Mouse (Mus musculus): ENCODE data around the gene S100a13. TPM values are rescaled to one million over a fixed set of nuclear protein-coding genes. Genes with fewer than 3 reads are reported as not detected.
A peak's percentile ranks its signal among the peaks of the same experiment; 100 is the strongest.

The S100a13 gene
- polyA plus RNA-seq, 1 experiment from 2014 or later: 70.3 TPM

- Histone ChIP-seq H3K4me3 (ENCODE audit: low read depth, low read length) (no peak overlapping the region), H3K27me3 (replicated peaks; ENCODE audit: control insufficient read depth, insufficient read depth, low read length) (no peaks in the 10 kb centered on the region), H3K9me3 (ENCODE audit: control insufficient read depth) (no peaks in the 10 kb centered on the region), H3K4me2 (replicated peaks; ENCODE audit: low read depth) (no peak overlapping the region), H3K36me3 (ENCODE audit: control insufficient read depth, insufficient read depth) (peaks cover 7% of the 10 kb centered on the region; the same call in 1 of the 2 replicates), H3K27ac (ENCODE audit: low read depth, low read length) (no peak overlapping the region), H3K4me1 (replicated peaks; ENCODE audit: control insufficient read depth, insufficient read depth, low read length) (peaks cover 5% of the 10 kb centered on the region), H3K9ac (ENCODE audit: low read depth, low read length) (no peak overlapping the region)
- no peak for ATAC-seq
- WGBS: 68% methylated on average over 2 of the region's 2 CpGs
- TF ChIP-seq CTCF (IDR thresholded peaks at IDR 0.05; ENCODE audit: low read depth): no peak
Measured at GRCm38 (mm10) chr3:90526076-90526475, 11.8 kb downstream of the S100a13 start.

GRCm38 (mm10) chr3:90526580-90526979, 12.3 kb downstream of the S100a13 start, which contains the start of gene S100a14:
Gene S100a14, plus strand, starts transcription at chr3:90526856.
- WGBS: 25% methylated on average over 5 of the region's 5 CpGs
- peak within 1 kb of the TSS; percentile 27; the same call in 1 of the 2 replicates for H3K4me2 ChIP-seq (replicated peaks; ENCODE audit: low read depth)

GRCm38 (mm10) chr3:90527291-90527873, 13.1 kb downstream of the S100a13 start:
- Histone ChIP-seq H3K27ac (ENCODE audit: low read depth, low read length) (no peak overlapping the region), H3K36me3 (ENCODE audit: control insufficient read depth, insufficient read depth) (peaks cover 7% of the 10 kb centered on the region; the same call in 1 of the 2 replicates), H3K4me3 (ENCODE audit: low read depth, low read length) (no peak overlapping the region), H3K27me3 (replicated peaks; ENCODE audit: control insufficient read depth, insufficient read depth, low read length) (no peaks in the 10 kb centered on the region), H3K9me3 (ENCODE audit: control insufficient read depth) (no peaks in the 10 kb centered on the region), H3K4me1 (replicated peaks; ENCODE audit: control insufficient read depth, insufficient read depth, low read length) (peaks cover 5% of the 10 kb centered on the region), H3K4me2 (replicated peaks; ENCODE audit: low read depth) (no peak overlapping the region), H3K9ac (ENCODE audit: low read depth, low read length) (no peak overlapping the region)
- no peak for TF ChIP-seq CTCF (IDR thresholded peaks at IDR 0.05; ENCODE audit: low read depth)
- 84% methylated on average over 7 of the region's 7 CpGs for whole genome bisulfite sequencing
- no peak for ATAC-seq

More at GRCm38 (mm10) chr3:90526580-90526979, 12.3 kb downstream of the S100a13 start, which contains the start of gene S100a14:
- Histone ChIP-seq H3K9me3 (ENCODE audit: control insufficient read depth) (no peaks in the 10 kb centered on the region), H3K27me3 (replicated peaks; ENCODE audit: control insufficient read depth, insufficient read depth, low read length) (no peaks in the 10 kb centered on the region), H3K4me1 (replicated peaks; ENCODE audit: control insufficient read depth, insufficient read depth, low read length) (peaks cover 5% of the 10 kb centered on the region), H3K9ac (ENCODE audit: low read depth, low read length) (no peak within 1 kb of the TSS), H3K4me3 (ENCODE audit: low read depth, low read length) (no peak within 1 kb of the TSS), H3K36me3 (ENCODE audit: control insufficient read depth, insufficient read depth) (peaks cover 7% of the 10 kb centered on the region; the same call in 1 of the 2 replicates), H3K27ac (ENCODE audit: low read depth, low read length) (no peak within 1 kb of the TSS)
- ATAC-seq: peak; percentile 86
- TF ChIP-seq CTCF (IDR thresholded peaks at IDR 0.05; ENCODE audit: low read depth): no peak

- 47% methylated on average over 5 of the region's 5 CpGs for WGBS
- no peak for TF ChIP-seq CTCF (IDR thresholded peaks at IDR 0.05; ENCODE audit: low read depth)
- no peak overlapping the region for H3K9ac ChIP-seq (ENCODE audit: low read depth, low read length)
Measured at GRCm38 (mm10) chr3:90531713-90532112, 17.5 kb downstream of the S100a13 start.

GRCm38 (mm10) chr3:90535446-90535845, 21.2 kb downstream of the S100a13 start:
- no peaks in the 10 kb centered on the region for H3K36me3 ChIP-seq (ENCODE audit: control insufficient read depth, insufficient read depth)
- H3K4me1 ChIP-seq (replicated peaks; ENCODE audit: control insufficient read depth, insufficient read depth, low read length): no peaks in the 10 kb centered on the region
- H3K9ac ChIP-seq (ENCODE audit: low read depth, low read length): no peak overlapping the region
- no peak overlapping the region for H3K4me2 ChIP-seq (replicated peaks; ENCODE audit: low read depth)
- H3K4me3 ChIP-seq (ENCODE audit: low read depth, low read length): no peak overlapping the region
- WGBS: 63% methylated on average over 1 of the region's 1 CpGs
- H3K27me3 ChIP-seq (replicated peaks; ENCODE audit: control insufficient read depth, insufficient read depth, low read length): no peaks in the 10 kb centered on the region
- ATAC-seq: no peak
- H3K9me3 ChIP-seq (ENCODE audit: control insufficient read depth): no peaks in the 10 kb centered on the region
- H3K27ac ChIP-seq (ENCODE audit: low read depth, low read length): no peak overlapping the region
- TF ChIP-seq CTCF (IDR thresholded peaks at IDR 0.05; ENCODE audit: low read depth): no peak

More at GRCm38 (mm10) chr3:90531713-90532112, 17.5 kb downstream of the S100a13 start:
- H3K4me3 ChIP-seq (ENCODE audit: low read depth, low read length): no peak overlapping the region
- no peaks in the 10 kb centered on the region for H3K36me3 ChIP-seq (ENCODE audit: control insufficient read depth, insufficient read depth)
- H3K27me3 ChIP-seq (replicated peaks; ENCODE audit: control insufficient read depth, insufficient read depth, low read length): no peaks in the 10 kb centered on the region
- no peak for ATAC-seq
- H3K9me3 ChIP-seq (ENCODE audit: control insufficient read depth): no peaks in the 10 kb centered on the region
- H3K4me2 ChIP-seq (replicated peaks; ENCODE audit: low read depth): no peak overlapping the region
- peaks cover under 1% of the 10 kb centered on the region for H3K4me1 ChIP-seq (replicated peaks; ENCODE audit: control insufficient read depth, insufficient read depth, low read length)
- no peak overlapping the region for H3K27ac ChIP-seq (ENCODE audit: low read depth, low read length)

- peak within 1 kb of the TSS; percentile 52 for H3K4me2 ChIP-seq (replicated peaks; ENCODE audit: low read depth)
- 28% methylated on average over 10 of the region's 10 CpGs for WGBS
- H3K4me3 ChIP-seq (ENCODE audit: low read depth, low read length): peak within 1 kb of the TSS; percentile 9; the same call in 1 of the 2 replicates
- H3K4me1 ChIP-seq (replicated peaks; ENCODE audit: control insufficient read depth, insufficient read depth, low read length): no peaks in the 10 kb centered on the region
- no peak within 1 kb of the TSS for H3K27ac ChIP-seq (ENCODE audit: low read depth, low read length)
- H3K9me3 ChIP-seq (ENCODE audit: control insufficient read depth): no peaks in the 10 kb centered on the region
- H3K9ac ChIP-seq (ENCODE audit: low read depth, low read length): peak within 1 kb of the TSS; percentile 12
- ATAC-seq: peak; percentile 73
- H3K36me3 ChIP-seq (ENCODE audit: control insufficient read depth, insufficient read depth): no peaks in the 10 kb centered on the region; the same call in 1 of the 2 replicates
- no peaks in the 10 kb centered on the region for H3K27me3 ChIP-seq (replicated peaks; ENCODE audit: control insufficient read depth, insufficient read depth, low read length)
- TF ChIP-seq CTCF (IDR thresholded peaks at IDR 0.05; ENCODE audit: low read depth): no peak
Measured at GRCm38 (mm10) chr3:90537141-90537904, 23.1 kb downstream of the S100a13 start, which contains the start of gene S100a16. Gene S100a16, plus strand, starts transcription at chr3:90537254.

All from intestine, postnatal 0 days (tissue).